Mouse (Mus musculus) gastrocnemius, postnatal 14 days (tissue): Measurements from ENCODE around the gene B4galt7. TPM values are rescaled to one million over a fixed set of nuclear protein-coding genes. Genes with fewer than 3 reads are reported as not detected.
"Not testable (repeated sequence)": the region's sequence is repeated elsewhere in the genome, so short reads cannot be mapped to it uniquely, and the experiment has no call there.

Source experiments
- DNase-seq: peaks from one replicate; pipeline ENCODE4 v3.0.0; 2021; ENCODE audit warnings: mixed read lengths
- intact Hi-C: fragments of 180-260 bp; cut with DNase I; formaldehyde crosslinking; loops from one replicate; pipeline ENCODE4 v1.15.1; 2025; ENCODE audit warnings: low total_unique reads
- total RNA-seq, 2 experiments: library from RNA; stranded (reverse); gene quantifications; 2 replicates each; pipeline ENCODE4 v1.2.3; 2021

Gene B4galt7
- total RNA-seq, 2 experiments from 2014 or later = 6.2 to 7.3 TPM

GRCm38 (mm10) chr13:55592512-55593253, 7.0 kb upstream of the B4galt7 start:
- intact Hi-C loops = no loop called here
- DNase-seq = peak; percentile 97

GRCm38 (mm10) chr13:55593254-55593747, 6.4 kb upstream of the B4galt7 start:
- DNase-seq = no peak
- intact Hi-C loops = no loop called here

GRCm38 (mm10) chr13:55595375-55595774, 4.3 kb upstream of the B4galt7 start:
- intact Hi-C loops = no loop called here
- DNase-seq = peak; percentile 81

DNA sequence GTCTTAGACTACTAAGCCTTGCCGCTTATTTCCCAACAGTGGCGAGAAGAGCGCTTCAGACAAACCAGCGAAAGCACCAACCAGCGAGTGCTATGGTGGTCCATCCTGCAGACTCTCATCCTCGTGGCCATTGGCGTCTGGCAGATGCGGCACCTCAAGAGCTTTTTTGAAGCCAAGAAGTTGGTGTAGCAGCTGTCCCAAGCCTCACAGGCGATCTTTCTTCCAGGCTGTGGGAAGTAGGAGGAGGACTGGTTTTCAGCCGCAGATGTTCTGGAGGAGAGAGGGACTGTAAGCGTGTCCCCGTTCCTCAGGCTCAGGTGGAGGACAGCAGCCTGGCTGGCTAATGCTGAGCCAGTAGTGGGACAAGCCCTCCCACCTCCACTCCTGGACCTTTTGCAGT, 2.9 kb upstream of the B4galt7 start:
- intact Hi-C loops = no loop called here

GRCm38 (mm10) chr13:55600657-55601056, 961 bp downstream of the B4galt7 start:
- intact Hi-C loops = loop anchor here (5.0 to 10.0 kb wide), 2 partner anchors 42 to 124 kb away; partner anchors contain the start of gene Pcbd2
- no peak for DNase-seq

More for the DNA sequence above, 2.9 kb upstream of the B4galt7 start:
- DNase-seq = no peak

DNA sequence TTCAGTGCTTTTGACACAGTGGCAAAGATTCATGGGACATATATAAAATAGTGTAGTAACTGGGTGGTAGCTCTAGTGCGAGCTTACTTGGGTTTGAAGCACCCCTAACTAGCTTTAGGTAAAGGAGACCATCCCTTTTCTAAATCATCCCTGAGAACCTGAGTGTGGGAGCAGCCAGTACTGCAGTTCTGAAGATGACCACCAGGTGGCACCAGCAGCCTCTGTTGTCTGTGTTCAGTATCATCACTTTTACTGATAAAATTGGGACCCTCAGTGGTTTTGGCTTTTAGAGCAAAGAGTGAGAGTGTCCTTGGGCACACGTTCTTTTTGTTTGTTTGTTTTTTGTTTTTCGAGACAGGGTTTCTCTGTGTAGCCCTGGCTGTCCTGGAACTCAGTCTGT, 1.9 kb downstream of the B4galt7 start:
- intact Hi-C loops = loop anchor here (5.0 to 10.0 kb wide), 2 partner anchors 41 to 123 kb away; partner anchors contain the start of gene Pcbd2
- DNase-seq = peak; percentile 79

GRCm38 (mm10) chr13:55604606-55605005, 4.9 kb downstream of the B4galt7 start:
- intact Hi-C loops = loop anchor here (5.0 to 10.0 kb wide), 2 partner anchors 38 to 120 kb away; partner anchors contain the start of gene Pcbd2

GRCm38 (mm10) chr13:55606899-55607623, 7.4 kb downstream of the B4galt7 start:
- intact Hi-C loops = loop anchor here (10.0 kb wide), 1 partner anchor 118 kb away; the partner anchor contains the start of gene Pcbd2
- no peak for DNase-seq

More at GRCm38 (mm10) chr13:55604606-55605005, 4.9 kb downstream of the B4galt7 start:
- no peak for DNase-seq

GRCm38 (mm10) chr13:55607624-55608006, 7.9 kb downstream of the B4galt7 start:
- DNase-seq = no peak
- intact Hi-C loops = loop anchor here (10.0 kb wide), 1 partner anchor 117 kb away; the partner anchor contains the start of gene Pcbd2

GRCm38 (mm10) chr13:55611996-55612395, 12.3 kb downstream of the B4galt7 start:
- DNase-seq = no peak
- intact Hi-C loops = no loop called here

GRCm38 (mm10) chr13:55613471-55613870, 13.8 kb downstream of the B4galt7 start:
- intact Hi-C loops = no loop called here
- no peak for DNase-seq

- DNase-seq = no peak
- intact Hi-C loops = no loop called here
Observed at GRCm38 (mm10) chr13:55619328-55619727, 19.6 kb downstream of the B4galt7 start.

DNA sequence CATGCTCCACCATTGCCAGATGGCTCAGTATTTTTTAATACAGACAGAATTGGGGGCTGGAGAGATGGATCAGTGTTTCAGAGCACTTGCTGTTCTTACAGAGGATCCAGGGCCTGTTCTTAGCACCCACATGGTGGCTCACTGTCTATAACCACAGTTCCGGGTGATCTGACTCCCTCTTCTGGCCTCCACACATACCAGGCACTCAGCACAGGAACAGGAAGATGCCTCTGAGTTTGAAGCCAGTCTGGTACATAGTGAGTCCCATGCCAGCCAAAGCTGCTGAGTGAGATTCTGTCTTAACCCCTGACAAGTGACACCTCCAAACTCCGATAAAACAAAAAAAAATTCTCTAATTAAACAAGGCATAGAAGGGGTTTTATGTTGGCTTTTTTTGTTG, 20.6 kb downstream of the B4galt7 start:
- intact Hi-C loops = no loop called here
- DNase-seq = no peak

DNA sequence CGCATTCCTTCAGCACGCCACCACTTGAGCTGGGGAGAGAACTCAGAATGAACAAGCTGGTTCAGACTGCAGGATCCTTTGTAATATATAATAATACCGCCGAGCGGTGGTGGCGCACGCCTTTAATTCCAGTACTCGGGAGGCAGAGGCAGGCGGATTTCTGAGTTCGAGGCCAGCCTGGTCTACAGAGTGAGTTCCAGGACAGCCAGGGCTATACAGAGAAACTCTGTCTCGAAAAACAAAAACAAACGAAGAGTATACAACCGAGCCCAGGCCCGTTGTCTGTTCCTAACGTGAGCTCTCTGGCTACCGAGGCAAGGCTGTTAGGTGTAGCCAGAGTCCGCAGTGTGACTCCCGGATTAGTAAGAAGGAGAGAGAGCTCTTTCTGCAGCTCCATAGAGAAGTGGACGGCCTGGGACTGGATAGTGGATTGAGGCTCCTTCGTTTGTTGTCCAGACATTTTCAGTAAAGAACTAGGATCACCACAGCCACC, 22.5 kb downstream of the B4galt7 start:
- DNase-seq, intact Hi-C loops: not testable (repeated sequence)

GRCm38 (mm10) chr13:55622649-55623541, 23.2 kb downstream of the B4galt7 start, which contains the start of gene Caml:
Gene Caml, plus strand, starts transcription at chr13:55623005.
- peak; percentile 85 for DNase-seq
- intact Hi-C loops = no loop called here

- intact Hi-C loops = no loop called here
- peak; percentile 91 for DNase-seq
Observed at GRCm38 (mm10) chr13:55634639-55635127, 35.0 kb downstream of the B4galt7 start, which contains the start of gene Ddx46. Gene Ddx46, plus strand, starts transcription at chr13:55635027.

GRCm38 (mm10) chr13:55635146-55635571, 35.5 kb downstream of the B4galt7 start:
- no peak for DNase-seq
- intact Hi-C loops = no loop called here

DNA sequence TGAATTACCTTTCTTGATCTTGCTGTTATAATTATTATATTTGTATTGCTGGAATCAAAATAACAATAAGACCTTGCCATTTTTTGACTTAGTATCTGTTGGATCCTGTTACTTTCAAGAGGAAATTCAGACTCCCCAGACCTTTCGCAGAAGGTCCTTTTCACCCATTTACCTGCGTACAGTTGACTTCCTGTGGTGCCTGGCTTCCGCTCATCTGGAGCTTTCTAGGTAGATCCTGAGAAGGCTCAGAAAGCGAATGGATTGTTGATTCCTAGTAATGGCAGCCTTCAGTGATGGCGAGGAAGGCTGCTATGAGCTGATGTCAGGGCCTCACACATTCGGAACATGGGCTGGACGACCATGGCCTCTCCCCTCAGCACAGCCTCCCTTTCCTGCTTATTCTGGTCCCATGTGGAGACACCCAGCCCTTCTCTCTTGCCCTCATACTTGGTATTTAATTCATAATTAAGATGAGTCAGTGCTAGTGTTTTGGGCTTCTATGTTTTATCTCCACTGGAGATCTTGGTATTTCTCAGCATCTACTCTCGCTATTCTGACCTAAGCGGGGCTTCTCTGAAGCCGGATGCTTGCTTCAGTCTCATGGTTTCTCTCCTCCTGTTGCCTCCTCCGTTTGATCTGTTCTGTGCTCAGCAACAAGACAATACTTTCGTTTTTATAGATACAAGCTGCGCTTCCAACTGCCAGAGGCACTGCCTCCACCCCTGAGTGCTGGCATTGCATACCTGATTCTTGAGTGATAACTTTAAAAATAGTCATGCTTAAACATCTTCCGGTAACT, 36.7 kb downstream of the B4galt7 start:
- intact Hi-C loops = no loop called here
- DNase-seq = no peak
